Mouse (Mus musculus): ENCODE measurements around the gene Eme2.

DNA sequence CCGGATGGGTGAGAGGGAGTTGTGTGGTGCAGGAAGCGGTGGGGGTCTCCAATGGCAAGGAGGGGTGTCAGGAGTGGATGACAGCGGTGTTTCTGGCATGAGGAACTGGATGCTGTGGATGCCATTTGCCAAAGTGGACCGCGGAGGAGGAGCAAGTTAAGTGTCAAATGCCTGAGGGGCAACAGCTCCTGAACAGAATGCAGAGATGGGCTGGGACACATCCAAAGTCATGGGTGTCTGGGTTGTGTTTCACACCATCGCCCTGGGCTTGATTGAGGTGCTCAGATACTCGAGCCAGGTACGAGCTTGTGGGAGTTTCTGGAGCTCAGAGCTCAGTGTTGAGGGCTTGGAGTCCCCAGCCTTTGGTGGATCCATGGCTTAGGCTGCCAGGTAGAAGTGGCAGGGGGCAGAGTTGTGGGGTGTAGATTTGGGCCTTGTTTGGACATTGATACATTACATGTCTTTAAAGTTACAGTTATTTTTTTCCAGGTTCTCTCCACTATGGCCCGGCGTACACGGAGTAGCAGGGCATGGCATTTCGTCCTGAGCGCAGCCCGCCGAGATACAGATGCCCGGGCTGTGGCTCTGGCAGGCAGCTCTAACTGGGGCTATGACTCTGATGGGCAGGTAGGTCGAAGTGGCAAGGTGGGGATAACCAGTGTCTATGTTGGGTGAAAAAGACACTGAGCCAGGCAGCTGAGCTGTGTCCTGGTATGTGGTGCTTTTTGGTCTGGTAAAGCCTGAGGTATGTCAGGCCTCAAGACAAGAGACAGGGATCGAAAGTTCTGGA, 7.4 kb downstream of the Eme2 start:
- no peak for TF ChIP-seq EP300 (IDR thresholded peaks at IDR 0.05; ENCODE audit: insufficient read depth, low read depth, low read length)
- TF ChIP-seq POLR2A (IDR thresholded peaks at IDR 0.05; ENCODE audit: insufficient read depth, low read length): no peak
